Mouse (Mus musculus): ENCODE measurements around the gene Ppox.

The Ppox gene

GRCm38 (mm10) chr1:171239992-171240744 lies 40.8 kb downstream of the Ppox start:
- DNase-seq, result no peak

- peak; percentile 45 for DNase-seq
These were observed 42.5 kb downstream of the Ppox start for GRCm38 (mm10) chr1:171238463-171238862.

GRCm38 (mm10) chr1:171237438-171237837 lies 43.5 kb downstream of the Ppox start:
- no peak for DNase-seq

- DNase-seq, result no peak
These were observed 45.2 kb downstream of the Ppox start for GRCm38 (mm10) chr1:171235791-171236190.

DNA sequence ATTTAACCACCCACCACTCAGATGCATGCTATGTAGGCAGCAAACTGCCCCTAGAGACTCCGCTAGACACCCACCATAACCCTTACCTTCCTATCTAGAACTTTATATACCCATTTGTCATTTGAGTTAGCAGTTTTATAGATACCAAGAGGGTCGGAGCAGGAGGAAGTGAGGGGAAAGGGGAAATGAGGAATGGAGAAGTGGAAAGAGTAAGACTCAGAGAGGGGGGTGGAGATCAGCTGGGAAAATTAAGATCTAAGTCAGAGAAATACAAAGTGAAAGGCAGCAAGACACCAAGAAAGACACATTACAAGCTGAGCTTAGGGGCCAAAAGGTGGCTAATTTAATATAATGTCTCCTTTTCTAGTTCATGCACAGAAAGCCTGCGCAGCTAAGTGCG lies 46.4 kb downstream of the Ppox start:
- DNase-seq, result no peak

GRCm38 (mm10) chr1:171234126-171234525 lies 46.9 kb downstream of the Ppox start, which contains the start of gene Fcer1g:
Fcer1g (minus strand) TSS chr1:171234365.
- no peak for DNase-seq

DNA sequence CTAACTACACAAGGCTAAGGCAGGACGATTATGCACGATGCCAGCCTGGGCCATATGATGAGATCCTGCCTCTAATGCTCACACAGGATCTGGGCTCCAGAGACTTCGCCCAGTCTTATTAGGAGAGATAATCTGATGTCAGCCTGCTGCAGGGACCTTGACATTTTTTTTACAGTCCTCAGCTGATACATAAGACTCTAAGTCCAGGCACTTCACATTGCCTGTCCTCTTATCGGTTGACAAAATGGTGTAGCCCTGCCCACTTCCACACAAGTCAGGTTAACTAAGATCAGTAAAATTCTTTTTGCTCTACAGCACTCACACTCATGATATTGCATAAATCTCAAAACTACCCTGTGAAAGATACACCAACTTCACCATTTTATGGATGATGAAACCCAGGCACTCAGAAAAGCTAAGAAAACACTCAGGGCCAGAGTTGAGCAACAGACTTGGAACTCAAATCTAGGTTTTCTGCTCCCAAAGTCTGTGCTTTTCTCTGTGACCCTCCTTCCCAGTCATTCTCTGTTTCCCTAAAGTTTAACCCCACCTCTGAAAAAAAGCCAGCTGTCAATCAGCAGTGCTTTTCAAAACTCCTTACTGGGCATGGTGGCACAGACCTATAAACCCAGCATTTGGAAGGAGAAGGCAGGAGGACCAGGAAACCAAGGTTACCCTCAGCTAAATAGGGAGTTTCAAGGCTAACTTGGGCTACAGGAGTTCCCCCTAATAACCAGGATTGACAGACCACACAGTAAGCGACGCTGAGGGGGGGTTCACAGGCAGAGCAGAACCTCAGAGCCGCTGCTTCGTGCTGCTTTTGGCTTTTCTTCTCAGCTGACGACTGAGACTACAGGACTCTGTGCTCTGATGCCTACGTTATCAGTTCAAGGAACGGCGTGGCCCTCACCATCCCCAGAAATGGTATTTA lies 47.9 kb downstream of the Ppox start:
- DNase-seq, result no peak

DNA sequence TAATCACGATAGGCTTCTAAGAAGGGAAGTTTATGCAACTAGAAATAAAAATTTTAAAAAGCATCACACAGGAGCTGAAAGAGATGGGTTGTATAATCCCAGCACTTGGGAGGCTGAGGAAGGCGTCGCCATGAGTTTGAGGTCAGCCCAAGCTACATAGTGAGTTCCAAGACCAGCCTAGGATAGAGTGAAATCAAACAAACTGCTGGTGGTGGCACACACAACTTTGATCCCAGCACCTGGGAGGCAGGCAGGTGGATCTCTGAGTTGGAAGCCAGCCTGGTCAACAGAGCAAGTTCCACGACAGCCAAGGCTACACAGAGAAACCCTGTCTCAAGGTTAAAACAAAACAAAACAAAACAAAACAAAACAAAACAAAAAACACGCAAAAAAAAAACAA lies 48.6 kb downstream of the Ppox start:
- DNase-seq, result no peak

GRCm38 (mm10) chr1:171231844-171232243 lies 49.1 kb downstream of the Ppox start:
- no peak for DNase-seq

- no peak for DNase-seq
These were observed 50.8 kb downstream of the Ppox start for GRCm38 (mm10) chr1:171230215-171230614.

GRCm38 (mm10) chr1:171229750-171230149 lies 51.2 kb downstream of the Ppox start:
- no peak for DNase-seq

GRCm38 (mm10) chr1:171227879-171228278 lies 53.1 kb downstream of the Ppox start:
- no peak for DNase-seq

- DNase-seq, result no peak
These were observed 54.2 kb downstream of the Ppox start for GRCm38 (mm10) chr1:171226780-171227179.
